Mouse (Mus musculus) monocyte, adult 5-6 weeks (primary cell): ENCODE measurements around the gene Gpr155. TPM values are rescaled to one million over a fixed set of nuclear protein-coding genes. Genes with fewer than 3 reads are reported as not detected.
A peak's percentile ranks its signal among the peaks of the same experiment; 100 is the strongest.

Experiments
- ATAC-seq: fragments of 153-309, 156-312 bp; replicated peaks from 2 replicates; pipeline ENCODE4 v1.8.0; 2017; ENCODE audit warnings: mild to moderate bottlenecking; ENCODE audit not compliant: low TSS enrichment, insufficient number of reproducible peaks, severe bottlenecking, poor library complexity, low FRiP score
- total RNA-seq: library from RNA; stranded (forward); fragments of 200-1000, 200-491, 200-594 nt; gene quantifications from 3 replicates; pipeline ENCODE4 v1.2.3, GENCODE M21; 2017

The Gpr155 gene
- total RNA-seq, 1 experiment from 2014 or later = 13.7 TPM

DNA sequence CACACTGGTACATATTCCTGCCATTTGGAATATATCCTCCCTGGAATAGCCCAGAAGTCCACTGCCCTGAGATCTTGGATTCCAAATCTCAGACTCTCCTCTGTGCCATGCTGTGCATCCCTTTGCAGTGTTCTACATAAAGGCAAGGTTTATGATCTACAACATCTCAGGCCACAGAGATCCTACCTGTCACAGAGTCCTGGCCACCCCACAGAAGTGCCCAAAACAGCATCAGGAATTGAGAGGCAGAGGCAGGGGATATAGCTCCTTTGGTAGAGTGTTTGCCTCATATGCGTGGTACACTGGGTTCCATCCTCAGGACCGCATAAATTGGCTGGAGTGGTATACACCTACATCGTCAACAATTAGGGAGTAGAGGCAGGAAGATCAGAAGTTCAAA is 8.1 kb upstream of the Gpr155 start:
- ATAC-seq = no peak

DNA sequence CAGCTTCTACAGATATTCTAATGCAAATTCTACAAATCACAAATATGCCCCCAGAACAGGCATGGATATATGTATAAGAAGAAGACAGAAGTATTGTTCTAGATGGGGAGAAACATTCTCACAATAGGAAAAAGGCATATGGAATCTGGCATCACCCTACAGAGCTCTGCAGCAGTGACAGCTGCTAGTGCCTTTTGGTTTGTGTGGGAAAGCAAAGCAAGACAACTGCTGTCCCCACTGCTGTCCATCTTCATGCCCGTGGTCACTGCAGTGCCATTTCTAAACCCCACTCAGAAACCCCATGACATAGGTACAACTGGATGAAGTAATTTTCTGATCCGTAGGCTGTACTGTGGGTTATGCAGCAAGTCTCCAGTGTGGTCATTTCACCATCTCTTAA is 6.4 kb upstream of the Gpr155 start:
- no peak for ATAC-seq

DNA sequence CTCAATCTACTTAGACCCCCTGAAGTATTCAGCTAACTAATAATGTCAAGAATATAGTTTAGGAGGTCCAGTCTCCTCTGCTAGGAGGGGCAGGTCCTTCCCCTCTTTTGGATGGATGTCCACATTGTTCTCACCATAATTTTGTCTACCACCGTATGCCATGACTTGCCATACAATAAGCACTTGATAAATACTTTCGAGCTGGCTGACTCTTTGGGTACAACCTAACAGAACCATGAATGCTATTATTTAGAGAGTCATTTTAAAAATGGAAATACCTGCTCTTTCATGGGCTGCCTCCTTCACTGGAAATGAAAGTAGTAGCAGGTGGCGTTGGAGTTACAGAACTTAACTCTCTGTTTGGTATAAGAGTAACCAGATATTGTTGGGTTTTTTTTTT is 3.6 kb upstream of the Gpr155 start:
- no peak for ATAC-seq

DNA sequence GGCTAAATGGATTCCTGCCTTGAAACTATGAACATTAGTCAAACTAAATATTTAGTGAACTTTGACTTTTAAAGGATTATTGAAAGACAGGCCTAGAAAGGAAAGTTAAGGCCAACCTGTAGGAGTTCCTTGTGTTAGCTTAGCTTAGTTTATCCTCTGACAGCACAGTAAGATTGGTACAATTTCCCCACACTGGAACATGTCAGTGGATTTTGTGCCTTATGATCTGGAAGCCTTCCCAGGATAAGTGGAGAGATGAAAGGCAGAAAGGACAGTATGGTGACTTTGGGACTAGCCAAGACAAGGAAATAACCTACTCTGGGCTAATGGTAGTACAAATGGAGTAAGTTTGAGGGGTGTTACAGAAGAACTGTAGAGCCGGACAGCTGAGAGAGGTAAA is 1.4 kb upstream of the Gpr155 start:
- ATAC-seq = no peak

DNA sequence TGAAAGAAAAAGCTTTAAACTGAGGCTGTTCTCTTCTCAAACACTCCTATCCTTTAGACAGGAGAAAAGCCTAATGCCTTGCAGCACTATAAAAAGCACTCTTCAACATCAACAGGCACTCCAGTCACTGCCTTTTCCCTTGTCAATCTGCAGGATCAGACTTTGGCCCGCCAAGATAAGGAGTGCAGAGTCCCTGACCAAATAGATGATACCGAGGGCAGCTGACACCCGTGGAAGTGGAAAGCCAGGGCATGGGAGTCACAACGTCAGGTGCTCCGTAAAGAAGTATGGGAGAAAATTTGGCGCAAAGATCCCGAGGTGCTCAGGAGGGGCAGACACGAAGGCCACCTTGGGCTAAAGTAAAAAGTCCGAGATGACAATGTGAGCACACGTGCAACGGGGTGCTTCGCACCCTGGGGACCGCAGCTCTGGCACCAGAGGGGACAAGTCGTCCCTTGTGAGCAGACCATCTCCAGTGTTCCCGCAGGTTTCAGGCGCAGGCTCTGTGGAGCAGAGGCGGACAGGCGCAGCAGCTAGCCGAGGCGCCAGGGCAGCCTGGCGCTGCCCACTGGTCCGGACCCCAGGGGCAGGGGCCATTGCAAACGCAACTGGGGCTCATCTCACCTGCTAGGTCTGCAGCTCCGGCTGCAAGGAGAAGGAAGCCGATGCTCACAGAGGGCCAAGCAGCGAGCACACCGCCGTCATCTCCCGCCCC is 574 bp downstream of the Gpr155 start:
- ATAC-seq = no peak

DNA sequence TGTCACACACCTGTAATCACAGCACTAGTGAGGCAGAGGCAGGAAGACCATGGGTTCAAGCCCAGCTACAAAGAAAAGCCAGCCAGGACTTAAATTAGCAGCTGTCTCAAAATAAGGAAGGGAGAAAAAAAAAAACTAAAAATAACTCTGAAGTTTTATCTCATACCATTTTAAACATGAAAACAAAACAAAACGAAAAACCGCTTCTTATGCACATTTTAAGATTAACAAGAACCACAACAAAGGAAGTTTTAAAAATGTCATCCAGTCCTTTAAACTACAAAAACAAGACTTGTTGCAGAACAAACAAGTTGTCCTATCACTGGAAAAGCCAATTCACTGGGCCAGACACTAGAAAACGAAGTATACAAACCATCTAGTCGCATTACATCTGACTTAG is 1.2 kb downstream of the Gpr155 start:
- ATAC-seq = no peak

DNA sequence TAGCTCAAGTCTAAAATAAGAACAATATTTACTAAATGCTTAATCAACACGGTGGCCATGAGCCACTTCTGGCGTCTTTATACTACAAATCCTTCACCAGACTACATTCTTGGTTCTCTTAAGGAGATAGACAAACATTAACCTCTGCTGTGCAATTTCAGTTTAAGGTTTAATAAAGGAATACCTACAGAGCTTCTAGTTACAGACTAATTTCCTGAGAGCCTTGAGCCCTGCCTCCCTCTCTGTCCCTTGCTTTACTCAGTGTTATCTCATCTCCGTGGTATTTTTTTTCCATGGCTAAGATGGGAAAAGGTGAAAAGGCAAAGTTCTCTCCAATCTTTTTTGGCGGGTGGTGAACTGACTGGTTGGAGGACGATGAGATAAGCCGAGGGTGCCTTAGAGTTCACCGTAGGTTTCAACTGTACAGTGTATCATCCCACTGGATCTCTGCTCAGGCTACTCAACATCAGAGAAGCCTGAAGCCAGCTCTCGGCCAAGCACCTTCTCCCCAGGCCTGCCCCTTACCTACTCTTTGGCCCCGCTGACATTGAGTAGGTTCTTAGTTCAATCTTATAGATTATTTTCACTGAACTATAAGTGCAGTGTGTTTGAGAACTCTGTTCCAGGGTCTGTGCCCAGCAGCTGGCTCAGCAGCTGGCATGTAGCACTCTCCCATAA is 5.9 kb downstream of the Gpr155 start:
- ATAC-seq = no peak

DNA sequence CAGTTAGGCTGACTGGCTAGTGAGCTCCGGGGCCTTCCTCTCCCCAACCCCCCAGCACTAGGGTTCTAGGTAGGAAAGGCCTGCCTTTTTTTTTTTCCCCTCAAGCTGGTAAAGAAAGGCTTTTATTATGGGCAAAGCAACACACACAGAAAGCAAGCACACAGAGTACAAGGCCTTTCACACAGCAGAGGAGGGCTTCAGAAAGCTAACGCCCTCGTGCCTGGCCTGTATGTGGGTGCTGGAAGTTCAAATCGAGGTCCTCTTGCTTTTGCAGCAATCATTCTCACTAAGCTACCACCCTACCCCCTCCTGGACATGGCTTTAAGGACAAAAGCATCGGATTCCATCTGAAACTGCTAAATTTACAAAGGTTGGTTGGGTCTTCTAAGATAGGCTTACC is 6.7 kb downstream of the Gpr155 start:
- ATAC-seq = no peak

DNA sequence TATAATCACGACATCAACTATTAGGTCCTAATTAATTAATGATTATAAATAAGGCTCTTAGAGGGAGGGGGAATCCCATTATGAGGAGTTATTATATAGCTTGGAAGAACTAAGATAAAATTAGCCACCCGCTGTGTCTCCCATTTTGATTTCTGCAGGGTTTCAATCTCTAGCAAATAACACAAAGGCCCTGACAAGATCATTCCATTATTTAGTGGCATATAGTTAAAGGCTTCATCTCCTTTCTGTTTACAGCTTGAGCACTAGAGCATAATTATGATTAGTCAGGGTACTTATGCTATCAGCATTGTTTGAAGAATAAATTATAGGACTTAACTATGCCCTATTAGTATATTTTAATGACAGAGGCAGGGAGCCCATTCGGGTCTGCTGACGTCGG is 8.0 kb downstream of the Gpr155 start:
- ATAC-seq = no peak

DNA sequence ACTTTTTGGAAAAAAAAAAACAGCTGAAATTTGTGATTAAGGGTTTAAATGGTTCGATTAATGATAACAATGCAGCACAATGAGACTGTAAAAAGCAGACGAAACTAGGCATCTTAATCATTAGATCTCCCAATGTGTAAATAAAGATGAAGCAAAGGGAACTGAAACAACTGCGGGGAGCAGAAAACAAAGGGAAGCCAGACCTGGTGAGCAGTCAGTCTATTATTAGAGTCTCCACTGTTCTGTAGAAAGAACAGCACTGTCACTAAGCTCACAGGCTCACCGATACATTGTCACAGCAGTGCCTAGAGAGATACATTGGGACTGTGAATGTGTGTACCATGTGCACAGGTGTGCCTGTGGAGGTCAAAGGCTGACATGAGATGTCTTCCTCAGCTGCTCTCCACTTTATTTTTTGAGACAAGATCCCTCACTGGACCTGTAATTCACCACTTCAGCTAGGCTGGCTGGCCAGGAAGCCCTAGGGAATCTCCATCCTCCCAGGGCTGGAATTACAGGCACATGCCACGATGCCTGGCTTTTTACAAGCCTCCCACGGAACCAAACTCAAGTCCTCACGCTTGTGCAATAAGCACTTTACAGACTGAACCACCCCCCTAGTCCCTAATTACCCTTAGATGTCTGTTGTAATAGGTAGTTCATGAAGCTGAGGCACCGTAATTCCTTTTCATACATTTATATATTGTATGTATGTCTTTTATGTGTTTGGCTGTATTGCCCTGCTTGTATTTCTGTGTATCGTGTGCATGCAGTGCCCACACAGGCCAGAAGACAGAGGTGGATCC is 14.6 kb downstream of the Gpr155 start:
- ATAC-seq = peak; percentile 76

DNA sequence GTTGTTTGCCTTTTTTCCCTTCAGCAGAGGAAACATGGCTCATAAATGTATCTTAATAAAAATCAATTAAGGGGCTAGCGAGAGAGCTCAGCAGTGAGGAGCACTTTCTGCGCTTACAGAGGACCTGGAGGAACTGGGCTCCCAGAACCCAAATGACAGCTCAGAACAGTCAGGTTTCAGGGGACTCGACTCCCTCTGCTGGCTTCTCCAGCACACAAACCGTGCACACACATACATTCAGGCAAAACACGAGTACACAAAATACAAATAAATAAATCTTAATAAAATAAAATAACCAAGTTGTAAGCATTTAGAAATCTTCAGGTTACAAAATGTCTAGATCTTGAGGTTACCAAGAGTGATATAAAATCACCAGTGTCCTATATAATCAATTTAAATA is 22.9 kb downstream of the Gpr155 start:
- no peak for ATAC-seq

DNA sequence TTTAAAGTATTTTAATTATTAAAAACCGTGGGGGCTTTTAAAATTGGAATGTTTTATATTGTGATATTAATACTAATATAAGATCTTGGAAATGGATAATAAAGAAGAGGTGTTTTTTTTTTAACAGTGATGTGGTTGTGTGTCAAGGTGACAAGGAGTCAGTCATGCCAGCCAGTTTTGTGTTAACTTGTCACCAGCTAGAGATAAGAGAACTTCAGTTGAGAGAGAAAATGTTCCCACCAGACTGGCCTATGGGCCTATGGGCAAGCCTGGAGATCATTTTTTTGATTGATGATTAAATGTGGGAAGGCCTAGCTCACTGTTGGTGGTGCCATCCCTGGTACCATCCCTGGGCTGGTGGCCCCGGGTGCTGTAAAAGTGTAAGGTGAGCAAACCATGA is 25.8 kb downstream of the Gpr155 start:
- ATAC-seq = no peak

DNA sequence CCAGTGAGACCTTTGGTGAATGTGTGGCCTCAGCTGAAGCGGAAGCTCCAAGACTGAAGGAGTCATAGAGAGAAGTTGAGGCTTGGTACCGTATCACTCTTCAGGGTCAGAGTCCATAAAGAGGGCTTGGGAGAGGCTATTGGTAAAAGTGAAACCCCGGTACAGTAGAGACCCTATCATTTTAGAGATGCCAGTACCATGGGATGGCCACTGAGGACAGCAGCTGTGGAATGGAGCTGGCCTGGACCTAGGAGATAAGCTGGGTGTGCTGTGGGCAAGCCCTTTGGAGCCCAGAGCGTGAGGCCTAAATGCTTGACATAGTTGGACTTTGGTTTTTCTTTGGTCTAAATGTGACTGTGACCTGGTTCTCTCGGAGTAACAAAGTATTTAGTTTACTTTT is 26.4 kb downstream of the Gpr155 start:
- no peak for ATAC-seq

DNA sequence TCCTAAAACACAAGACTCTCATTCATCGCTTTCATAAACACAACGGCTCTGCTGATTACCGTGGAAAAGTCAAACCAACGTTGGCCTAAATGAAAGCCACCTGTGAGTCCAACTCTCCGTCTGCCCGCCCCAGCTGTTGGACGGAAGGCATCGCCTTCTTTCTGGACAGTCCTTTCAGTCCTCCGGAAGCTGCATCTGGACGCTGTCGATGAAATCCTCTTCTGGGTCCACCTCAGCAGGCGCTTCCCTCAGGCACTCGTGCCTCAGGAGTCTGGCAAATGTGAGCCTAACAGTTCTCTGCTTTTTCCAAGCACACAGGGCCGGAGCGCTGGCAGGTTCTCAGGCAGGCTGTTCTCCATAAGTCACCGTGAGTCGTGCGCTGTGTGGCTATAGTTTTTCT is 29.4 kb downstream of the Gpr155 start:
- no peak for ATAC-seq

DNA sequence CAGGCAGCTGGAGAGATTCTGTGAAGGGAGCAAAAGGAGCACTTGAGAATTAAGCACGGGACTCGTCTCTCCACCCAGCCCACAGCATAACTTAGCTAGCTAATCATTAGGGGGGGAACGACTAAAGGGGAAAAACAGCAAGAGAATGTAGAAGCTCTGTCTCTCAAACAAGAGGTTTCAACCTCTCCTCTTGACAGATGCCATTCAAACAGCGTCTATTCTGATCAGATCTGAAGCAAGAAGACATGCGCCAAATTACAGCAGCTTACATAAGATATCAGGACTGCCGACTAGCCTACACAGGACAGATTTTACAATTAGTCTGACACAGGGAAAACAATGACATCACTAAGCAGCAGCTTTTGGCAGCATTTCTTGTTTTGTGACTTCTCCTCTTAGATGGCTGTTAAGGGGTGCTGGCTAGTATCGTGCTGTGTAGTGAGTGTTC is 34.4 kb downstream of the Gpr155 start:
- no peak for ATAC-seq

DNA sequence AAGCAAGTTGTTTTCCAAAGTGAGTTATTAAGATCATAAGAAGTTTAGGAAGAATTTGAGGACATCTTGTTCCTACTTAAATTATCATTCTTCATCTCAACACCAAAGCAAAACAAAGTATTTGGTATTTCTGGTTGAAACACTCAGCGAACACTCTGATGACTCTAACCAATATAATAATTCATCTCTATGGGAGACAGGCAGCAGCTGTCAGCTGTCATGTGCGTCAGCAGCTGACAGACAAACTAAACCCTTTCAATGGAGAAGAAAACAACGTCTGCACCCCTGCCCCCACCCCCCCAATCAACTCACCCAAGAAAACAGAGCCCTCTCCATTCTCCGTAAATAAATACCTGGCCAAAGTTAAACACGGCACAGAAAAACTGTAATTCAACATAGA is 34.9 kb downstream of the Gpr155 start:
- no peak for ATAC-seq

DNA sequence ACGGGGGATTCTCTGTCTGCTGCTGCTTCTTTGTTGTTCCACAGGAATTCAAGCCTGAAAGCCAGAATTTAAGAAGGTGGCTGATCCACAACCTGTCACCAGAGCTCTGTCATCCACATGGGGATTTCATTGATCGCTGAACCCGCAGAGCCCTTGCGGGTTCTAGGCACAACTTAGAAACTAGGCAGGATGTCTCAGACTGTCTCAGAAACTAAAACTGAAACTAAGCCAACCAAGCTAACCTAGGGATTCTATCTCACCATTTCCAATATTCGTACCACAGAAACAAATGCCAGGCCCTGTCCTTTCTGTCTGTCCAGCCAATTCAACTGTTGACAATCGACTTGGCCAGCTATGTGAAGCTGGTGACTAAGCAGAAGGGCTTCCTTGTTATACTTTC is 38.2 kb downstream of the Gpr155 start:
- ATAC-seq = no peak

DNA sequence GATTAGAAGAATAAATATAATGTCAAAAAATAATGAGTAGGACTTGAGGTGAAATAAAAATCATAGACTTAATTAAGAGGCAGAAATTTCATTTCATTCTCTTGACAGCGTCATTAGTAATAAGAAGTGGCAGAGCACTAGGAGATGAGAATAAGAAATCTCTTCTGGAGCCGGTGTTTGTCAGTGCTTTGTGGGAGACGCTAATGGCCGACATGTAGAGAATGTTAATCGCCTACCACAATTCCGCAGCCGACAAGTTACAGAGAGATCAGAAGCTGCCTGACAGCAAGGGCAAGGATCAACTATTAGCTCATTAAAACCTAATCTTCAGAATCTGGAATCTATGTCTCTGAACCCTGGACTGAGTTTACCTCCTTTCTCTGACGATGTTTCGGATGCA is 38.6 kb downstream of the Gpr155 start:
- no peak for ATAC-seq

DNA sequence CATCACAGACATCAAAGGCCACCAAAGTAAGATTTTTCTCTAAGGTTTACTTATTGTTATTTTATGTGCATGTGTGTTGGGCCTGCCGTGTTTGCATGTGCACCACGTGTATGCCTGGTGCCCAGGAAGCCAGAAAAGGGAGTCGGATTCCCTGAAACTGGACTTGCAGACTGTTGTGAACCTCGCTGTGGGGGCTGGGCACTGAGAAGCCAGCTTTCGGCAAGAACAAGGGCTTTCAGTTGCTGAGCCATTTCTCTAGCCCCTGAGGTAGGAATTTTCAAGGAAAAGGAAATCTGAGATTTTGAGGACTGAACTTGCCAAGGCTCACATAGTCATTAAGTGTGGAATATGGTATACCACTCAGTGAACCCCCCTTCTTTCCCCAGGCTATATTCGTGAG is 39.2 kb downstream of the Gpr155 start:
- ATAC-seq = no peak
